Mouse (Mus musculus): ENCODE results near the gene Olfr948. TPM values are rescaled to one million over a fixed set of nuclear protein-coding genes. Genes with fewer than 3 reads are reported as not detected.

Olfr948 gene
- polyA plus RNA-seq (2015; fragmentation: Nextera tagmentation; extraction: Ambion mirVana): not detected in 2 replicates

DNA sequence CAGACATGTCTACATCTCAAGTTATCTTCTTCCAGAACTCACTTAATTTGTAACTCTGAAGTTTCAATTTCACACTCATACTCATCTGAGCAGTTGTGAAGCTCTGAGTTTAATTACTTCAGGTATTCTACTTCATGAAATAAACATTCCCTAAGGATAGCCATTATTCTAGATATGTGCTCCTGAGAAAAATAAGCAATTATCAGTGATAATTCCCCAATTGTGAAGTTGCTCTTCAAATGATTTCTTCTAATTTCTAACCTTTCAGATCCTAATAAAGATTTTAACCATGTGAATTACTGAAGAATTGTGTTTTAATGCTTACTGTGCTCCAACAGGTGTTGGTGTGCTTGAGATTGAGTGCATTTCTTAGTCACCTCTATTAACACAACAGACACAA, at the start of gene Olfr948:
TSS of gene Olfr948 (minus strand) at position 101 of the 400 bp plus-strand sequence.
- Histone ChIP-seq H3K4me3 (replicated peaks) (no peak within 1 kb of the TSS), H3K4me2 (no peak within 1 kb of the TSS), H3K4me1 (replicated peaks) (no peaks in the 10 kb centered on the region), H3K27ac (replicated peaks) (no peak within 1 kb of the TSS), H3K27me3 (no peaks in the 10 kb centered on the region), H3K9me3 (replicated peaks) (no peaks in the 10 kb centered on the region), H3K9ac (no peak within 1 kb of the TSS), H3K36me3 (replicated peaks) (no peaks in the 10 kb centered on the region)
- no peak for ATAC-seq (ENCODE audit: insufficient read depth)

DNA sequence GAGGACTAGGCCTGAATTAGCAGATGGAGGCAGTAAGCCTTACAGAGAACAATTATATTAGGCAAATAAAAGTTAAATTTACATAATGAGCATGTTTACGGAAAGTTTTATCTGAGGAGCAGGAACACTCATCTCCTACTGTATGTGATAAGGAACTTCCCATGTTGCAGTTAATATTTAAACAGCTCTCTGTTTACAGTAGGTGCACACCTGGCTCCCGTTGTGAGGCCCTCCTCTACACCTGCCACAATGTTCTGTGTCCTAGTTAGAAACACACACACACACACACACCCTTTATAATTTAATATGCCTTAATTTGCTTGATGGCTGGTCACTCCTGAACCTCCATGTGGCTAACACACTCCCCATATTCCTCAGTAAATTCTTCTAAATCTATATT, 38.7 kb downstream of the Olfr948 start:
- H3K27ac ChIP-seq (replicated peaks): no peak overlapping the region
- 54% methylated on average over 2 of the region's 2 CpGs for WGBS (ENCODE audit: insufficient replicate concordance)
- ATAC-seq (ENCODE audit: insufficient read depth): no peak
- H3K9me3 ChIP-seq (replicated peaks): no peaks in the 10 kb centered on the region
- H3K4me3 ChIP-seq (replicated peaks): no peak overlapping the region
- no peaks in the 10 kb centered on the region for H3K4me1 ChIP-seq (replicated peaks)
- H3K9ac ChIP-seq: no peak overlapping the region
- no peaks in the 10 kb centered on the region for H3K27me3 ChIP-seq
- no peaks in the 10 kb centered on the region for H3K36me3 ChIP-seq (replicated peaks)
- H3K4me2 ChIP-seq: no peak overlapping the region

DNA sequence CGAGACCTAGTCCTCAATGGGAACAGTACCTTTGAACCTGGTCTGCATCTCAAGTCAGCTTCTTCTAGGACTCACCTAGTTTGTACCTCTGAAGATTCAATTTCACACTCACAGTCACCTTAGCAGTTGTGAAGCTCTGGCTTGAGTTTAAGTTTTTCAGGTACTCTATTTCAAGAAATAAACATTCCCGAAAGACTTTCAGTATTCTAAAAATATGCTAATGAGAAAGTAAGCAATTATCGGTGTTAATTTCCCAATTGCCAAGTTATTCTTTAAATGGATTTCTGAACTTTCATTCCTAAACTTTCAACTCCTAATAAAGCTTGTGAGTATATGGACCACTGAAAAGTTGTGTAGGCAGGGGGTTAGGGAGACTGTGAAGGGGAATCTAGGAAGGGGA, 49.1 kb downstream of the Olfr948 start, which contains the start of gene Olfr945:
TSS of gene Olfr945 (minus strand) at position 101 of the 400 bp plus-strand sequence.
- Histone ChIP-seq H3K4me3 (replicated peaks) (no peak within 1 kb of the TSS), H3K27me3 (no peaks in the 10 kb centered on the region), H3K9ac (no peak within 1 kb of the TSS), H3K27ac (replicated peaks) (no peak within 1 kb of the TSS), H3K9me3 (replicated peaks) (no peaks in the 10 kb centered on the region), H3K4me2 (no peak within 1 kb of the TSS), H3K36me3 (replicated peaks) (no peaks in the 10 kb centered on the region), H3K4me1 (replicated peaks) (no peaks in the 10 kb centered on the region)
- 67% methylated on average over 3 of the region's 3 CpGs for WGBS (ENCODE audit: insufficient replicate concordance)
- ATAC-seq (ENCODE audit: insufficient read depth): no peak

Other genes starting within 250 kb of the Olfr948 start
- gene Olfr938, start 247.2 kb downstream of the Olfr948 start, polyA plus RNA-seq (2015; fragmentation: Nextera tagmentation; extraction: Ambion mirVana): not detected in 2 replicates
- not detected in 2 replicates for gene Olfr27, start 197.9 kb downstream of the Olfr948 start, polyA plus RNA-seq (2015; fragmentation: Nextera tagmentation; extraction: Ambion mirVana)
- not detected in 2 replicates for gene Olfr943, start 159.7 kb downstream of the Olfr948 start, polyA plus RNA-seq (2015; fragmentation: Nextera tagmentation; extraction: Ambion mirVana)
- not detected in 2 replicates for gene Olfr944, start 124.1 kb downstream of the Olfr948 start, polyA plus RNA-seq (2015; fragmentation: Nextera tagmentation; extraction: Ambion mirVana)
- gene Olfr1537, start 76.1 kb downstream of the Olfr948 start, polyA plus RNA-seq (2015; fragmentation: Nextera tagmentation; extraction: Ambion mirVana): not detected in 2 replicates
- gene Olfr945, start 49.2 kb downstream of the Olfr948 start, polyA plus RNA-seq (2015; fragmentation: Nextera tagmentation; extraction: Ambion mirVana): not detected in 2 replicates
- not detected in 2 replicates for gene Olfr951, start 61.4 kb upstream of the Olfr948 start, polyA plus RNA-seq (2015; fragmentation: Nextera tagmentation; extraction: Ambion mirVana)
- gene Olfr952, start 101.1 kb upstream of the Olfr948 start, polyA plus RNA-seq (2015; fragmentation: Nextera tagmentation; extraction: Ambion mirVana): not detected in 2 replicates
- not detected in 2 replicates for gene Olfr954, start 130.7 kb upstream of the Olfr948 start, polyA plus RNA-seq (2015; fragmentation: Nextera tagmentation; extraction: Ambion mirVana)
- gene Olfr955, start 145.9 kb upstream of the Olfr948 start, polyA plus RNA-seq (2015; fragmentation: Nextera tagmentation; extraction: Ambion mirVana): not detected in 2 replicates
- gene Olfr44, start 167.9 kb upstream of the Olfr948 start, polyA plus RNA-seq (2015; fragmentation: Nextera tagmentation; extraction: Ambion mirVana): not detected in 2 replicates
- not detected in 2 replicates for gene Olfr957, start 189.8 kb upstream of the Olfr948 start, polyA plus RNA-seq (2015; fragmentation: Nextera tagmentation; extraction: Ambion mirVana)
- not detected in 2 replicates for gene Olfr958, start 228.0 kb upstream of the Olfr948 start, polyA plus RNA-seq (2015; fragmentation: Nextera tagmentation; extraction: Ambion mirVana)
- gene Olfr959, start 249.5 kb upstream of the Olfr948 start, polyA plus RNA-seq (2015; fragmentation: Nextera tagmentation; extraction: Ambion mirVana): not detected in 2 replicates